Mouse (Mus musculus): ENCODE measurements around the gene Tmem170b.

Gene Tmem170b

GRCm38 (mm10) chr13:41605099-41606010 is at the start of gene Tmem170b:
Gene Tmem170b, plus strand, starts transcription at chr13:41605907.
- DNase-seq, result peak; percentile 98

- no peak for DNase-seq
These were observed 44.7 kb upstream of the Tmem170b start for GRCm38 (mm10) chr13:41561024-41561423.

GRCm38 (mm10) chr13:41568421-41568820 is 37.3 kb upstream of the Tmem170b start:
- no peak for DNase-seq

- DNase-seq, result no peak
These were observed 36.8 kb upstream of the Tmem170b start for GRCm38 (mm10) chr13:41568926-41569325.

GRCm38 (mm10) chr13:41569776-41570175 is 35.9 kb upstream of the Tmem170b start:
- DNase-seq, result no peak

GRCm38 (mm10) chr13:41571368-41572350 is 34.0 kb upstream of the Tmem170b start:
- peak; percentile 72 for DNase-seq

GRCm38 (mm10) chr13:41572351-41572735 is 33.4 kb upstream of the Tmem170b start:
- no peak for DNase-seq

GRCm38 (mm10) chr13:41573126-41573846 is 32.4 kb upstream of the Tmem170b start:
- DNase-seq, result no peak

GRCm38 (mm10) chr13:41581058-41581457 is 24.6 kb upstream of the Tmem170b start:
- DNase-seq, result no peak

GRCm38 (mm10) chr13:41583666-41584357 is 21.9 kb upstream of the Tmem170b start:
- no peak for DNase-seq

- DNase-seq, result no peak
These were observed 21.4 kb upstream of the Tmem170b start for GRCm38 (mm10) chr13:41584358-41584680.

- no peak for DNase-seq
These were observed 20.8 kb upstream of the Tmem170b start for GRCm38 (mm10) chr13:41584896-41585295.

- DNase-seq, result no peak
These were observed 9.0 kb upstream of the Tmem170b start for GRCm38 (mm10) chr13:41596678-41597077.

GRCm38 (mm10) chr13:41599977-41600376 is 5.7 kb upstream of the Tmem170b start:
- DNase-seq, result no peak

GRCm38 (mm10) chr13:41601056-41601455 is 4.7 kb upstream of the Tmem170b start:
- DNase-seq, result no peak

- no peak for DNase-seq
These were observed 1.7 kb upstream of the Tmem170b start for GRCm38 (mm10) chr13:41603921-41604466.

GRCm38 (mm10) chr13:41606081-41607000 is 634 bp downstream of the Tmem170b start:
- DNase-seq, result peak; percentile 59

GRCm38 (mm10) chr13:41607589-41607988 is 1.9 kb downstream of the Tmem170b start:
- DNase-seq, result no peak

GRCm38 (mm10) chr13:41608559-41608958 is 2.9 kb downstream of the Tmem170b start:
- DNase-seq, result no peak

GRCm38 (mm10) chr13:41611046-41611445 is 5.3 kb downstream of the Tmem170b start:
- no peak for DNase-seq

GRCm38 (mm10) chr13:41614539-41614938 is 8.8 kb downstream of the Tmem170b start:
- DNase-seq, result no peak

All from kidney, adult 11 months (tissue).